Mouse (Mus musculus) G1E (cell line): ENCODE data around the gene Selenov. TPM values are rescaled to one million over a fixed set of nuclear protein-coding genes. Genes with fewer than 3 reads are reported as not detected.
A peak's percentile ranks its signal among the peaks of the same experiment; 100 is the strongest.
"Not testable (repeated sequence)": the region's sequence is repeated elsewhere in the genome, so short reads cannot be mapped to it uniquely, and the experiment has no call there.

Source experiments
- ATAC-seq: 2 replicates; pipeline ENCODE4 v1.8.0; 2016; ENCODE audit warnings: mild to moderate bottlenecking; ENCODE audit not compliant: insufficient number of reproducible peaks, poor library complexity, low FRiP score, severe bottlenecking; ENCODE audit errors: extremely low read depth
- DNase-seq: peaks from one replicate; pipeline ENCODE4 v3.0.0; 2012; ENCODE audit warnings: low spot score
- H3K27me3 ChIP-seq: 2 replicates; pipeline ENCODE4 v1.6.1; 2012; ENCODE audit warnings: mild to moderate bottlenecking, low read length, inconsistent platforms; ENCODE audit not compliant: insufficient read depth
- H3K36me3 ChIP-seq: replicated peaks from 2 replicates; pipeline ENCODE3; 2012; ENCODE audit warnings: mild to moderate bottlenecking, inconsistent platforms
- H3K4me1 ChIP-seq: 2 replicates; pipeline ENCODE4 v1.6.1; 2012; ENCODE audit warnings: low read depth, low read length, inconsistent platforms, mixed read lengths; ENCODE audit not compliant: insufficient read depth
- H3K4me3 ChIP-seq: 2 replicates; pipeline ENCODE4 v1.5.1; 2012; ENCODE audit warnings: low read depth, mild to moderate bottlenecking, inconsistent platforms, low read length, moderate library complexity, mixed read lengths
- H3K9me3 ChIP-seq: replicated peaks from 2 replicates; pipeline ENCODE4 v1.6.1; 2012; ENCODE audit warnings: inconsistent platforms
- CTCF ChIP-seq: IDR thresholded peaks from 2 replicates; pipeline ENCODE4 v1.5.1; 2012; ENCODE audit warnings: low read depth, low read length, inconsistent platforms, mixed read lengths
- GATA1 ChIP-seq: IDR thresholded peaks from 2 replicates; pipeline ENCODE4 v1.6.1; 2012; ENCODE audit warnings: borderline replicate concordance, low read length, inconsistent platforms, mixed read lengths
- GATA2 ChIP-seq: IDR thresholded peaks from 2 replicates; pipeline ENCODE4 v1.6.1; 2012; ENCODE audit warnings: low read depth, low read length, inconsistent platforms, borderline replicate concordance
- POLR2AphosphoS5 ChIP-seq: IDR thresholded peaks from 2 replicates; pipeline ENCODE4 v1.6.1; 2012; ENCODE audit warnings: low read depth, low read length, inconsistent platforms; ENCODE audit not compliant: insufficient replicate concordance
- TAL1 ChIP-seq: conservative IDR thresholded peaks from 2 replicates; pipeline ENCODE4 v1.6.1; 2012; ENCODE audit warnings: low read depth, low read length, inconsistent platforms, mixed read lengths
- polyA plus RNA-seq: library from polyadenylated mRNA; stranded (reverse); fragments of >175 nt; gene quantifications from 2 replicates; pipeline ENCODE4 v1.2.3, GENCODE M21; 2012
- total RNA-seq, 2 experiments: library from RNA; stranded (forward) in 1 of 2; stranded (reverse) in 1 of 2; fragments of 200-1000 nt in 1 of 2; fragments of >200 nt in 1 of 2; fragmentation: Nextera tagmentation in 1 of 2; gene quantifications; 2 replicates each; pipeline ENCODE4 v1.2.3; 2014 to 2017

Gene Selenov
- total and polyA plus RNA-seq, 3 experiments = not detected

DNA sequence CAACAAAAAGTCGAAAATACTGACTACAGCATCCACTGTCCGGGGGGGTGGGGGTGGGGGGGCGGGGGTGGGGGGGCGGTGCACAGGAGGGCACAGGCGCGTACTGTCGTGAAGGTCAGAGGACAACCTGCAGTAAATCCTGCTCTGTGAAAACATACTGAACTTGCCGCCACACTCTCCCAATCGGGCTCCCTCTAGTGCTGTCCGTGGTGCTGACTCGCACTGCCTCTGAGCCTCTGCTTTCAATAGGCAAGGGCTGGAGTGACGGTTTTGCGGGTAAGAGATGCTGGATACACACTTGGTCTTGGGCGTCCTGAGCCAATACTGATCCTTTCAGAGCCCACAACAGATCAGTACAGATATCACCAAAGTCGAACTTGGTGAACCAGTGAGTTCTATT lies 27.2 kb downstream of the Selenov start:
- no peak overlapping the region for H3K4me3 ChIP-seq
- H3K4me1 ChIP-seq = peaks cover 15% of the 10 kb centered on the region
- no peak for TF ChIP-seq GATA1
- TF ChIP-seq TAL1 = no peak
- no peak for TF ChIP-seq CTCF
- TF ChIP-seq GATA2 = no peak
- DNase-seq = peak; percentile 73
- peak; percentile 68 for ATAC-seq
- H3K9me3 ChIP-seq = no peaks in the 10 kb centered on the region
- peaks cover 13% of the 10 kb centered on the region for H3K27me3 ChIP-seq
- no peaks in the 10 kb centered on the region for H3K36me3 ChIP-seq

DNA sequence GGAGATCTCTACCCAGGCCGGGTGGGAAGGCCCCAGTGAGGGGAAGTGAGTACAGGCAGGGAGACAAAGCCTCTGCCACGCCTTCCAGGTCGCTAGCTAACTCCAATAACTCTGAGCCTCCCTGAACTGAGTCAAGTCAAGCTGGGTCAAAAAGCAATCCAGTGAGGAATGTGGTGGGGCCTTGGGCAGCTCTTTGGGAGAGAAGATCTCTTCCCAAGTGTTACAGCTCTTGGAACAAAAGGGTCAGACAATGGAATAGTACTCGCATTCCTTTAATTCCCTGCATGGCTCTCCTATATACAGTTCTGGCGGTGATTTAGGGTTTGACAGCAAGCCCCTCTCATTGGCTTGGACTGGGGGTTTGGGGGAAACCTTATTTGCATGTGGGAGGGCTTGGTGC lies 28.1 kb downstream of the Selenov start:
- Histone ChIP-seq H3K27me3 (peaks cover 13% of the 10 kb centered on the region), H3K4me1 (peaks cover 14% of the 10 kb centered on the region), H3K4me3 (no peak overlapping the region), H3K9me3 (no peaks in the 10 kb centered on the region), H3K36me3 (no peaks in the 10 kb centered on the region)
- TF ChIP-seq GATA2 (no peak), TAL1 (no peak), POLR2AphosphoS5 (no peak), CTCF (no peak), GATA1 (no peak)
- DNase-seq (no peak), ATAC-seq (no peak)

DNA sequence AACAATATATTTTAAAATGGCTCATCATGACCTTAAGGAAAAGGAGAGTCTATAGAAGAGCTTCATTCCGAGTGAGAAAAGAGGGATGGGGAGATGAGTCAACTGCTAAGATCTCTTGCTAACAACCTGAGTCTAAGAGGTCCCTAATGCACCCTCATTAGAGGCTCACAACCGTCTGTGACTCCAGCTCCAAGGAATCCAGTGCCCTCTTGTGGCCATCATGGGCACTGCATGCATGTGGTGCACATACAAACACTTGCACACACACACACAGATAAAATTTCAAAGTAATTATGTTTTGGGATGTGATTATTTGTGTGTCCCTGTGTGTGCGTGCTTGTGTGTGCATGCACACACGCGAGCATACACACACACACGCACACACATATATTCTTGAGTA lies 35.5 kb downstream of the Selenov start:
- peaks cover 15% of the 10 kb centered on the region for H3K4me1 ChIP-seq
- TF ChIP-seq CTCF (peak; percentile 50; the same call in 1 of the 2 replicates), GATA1 (no peak)
- peaks cover 9% of the 10 kb centered on the region for H3K9me3 ChIP-seq
- no peaks in the 10 kb centered on the region for H3K36me3 ChIP-seq
- no peak for ATAC-seq
- no peak for DNase-seq
- H3K4me3 ChIP-seq = no peak overlapping the region
- no peaks in the 10 kb centered on the region for H3K27me3 ChIP-seq

DNA sequence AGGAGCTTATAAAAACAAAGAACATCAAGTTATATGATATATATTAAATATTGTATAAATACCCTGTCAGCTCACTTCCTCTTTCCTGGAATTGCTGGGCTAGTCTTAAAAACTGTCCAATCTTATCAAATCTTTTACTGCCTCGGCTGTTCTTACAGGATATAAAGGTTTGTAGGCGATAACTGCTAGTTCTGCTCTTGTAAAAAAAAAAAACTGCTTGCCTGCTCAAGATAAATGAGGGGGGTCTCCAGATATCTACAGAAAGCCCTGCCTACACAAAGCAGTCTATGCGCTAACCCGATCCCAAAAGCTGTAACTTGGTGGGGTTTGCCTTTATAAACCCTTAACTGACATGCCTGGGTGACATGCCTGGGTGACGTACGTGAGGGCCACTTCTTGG lies 36.4 kb downstream of the Selenov start:
- Histone ChIP-seq H3K4me3 (no peak overlapping the region; the same call in 1 of the 2 replicates), H3K36me3 (no peaks in the 10 kb centered on the region), H3K9me3 (peaks cover 9% of the 10 kb centered on the region), H3K27me3 (no peaks in the 10 kb centered on the region), H3K4me1 (peaks cover 17% of the 10 kb centered on the region)
- TF ChIP-seq GATA2 (no peak), POLR2AphosphoS5 (no peak), GATA1 (no peak), CTCF (no peak), TAL1 (peak; percentile 52)
- ATAC-seq (peak; percentile 80), DNase-seq (peak; percentile 41)

DNA sequence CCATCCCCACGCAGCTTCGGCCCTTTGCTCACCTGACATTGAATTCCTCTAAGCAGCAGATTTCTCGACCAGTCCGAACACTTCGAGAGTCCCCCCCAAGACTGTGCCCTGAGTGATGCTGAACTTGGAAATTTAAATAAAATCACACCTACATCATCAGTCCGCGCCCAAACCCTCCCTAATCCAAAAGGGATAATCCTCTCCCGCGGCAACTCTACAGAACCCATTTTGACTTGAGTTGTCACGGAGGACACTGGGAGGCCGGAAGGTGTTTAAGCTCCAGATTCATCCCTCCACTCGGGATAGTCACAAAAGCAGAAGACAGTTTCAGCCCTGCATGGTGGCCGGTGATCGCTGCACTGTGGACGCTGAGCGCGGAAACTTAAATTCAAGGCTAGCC lies 39.0 kb downstream of the Selenov start:
- no peak for ATAC-seq
- no peak for DNase-seq
- Histone ChIP-seq H3K9me3 (peaks cover 13% of the 10 kb centered on the region), H3K4me3 (no peak overlapping the region), H3K36me3 (no peaks in the 10 kb centered on the region), H3K27me3 (no peaks in the 10 kb centered on the region), H3K4me1 (peaks cover 17% of the 10 kb centered on the region)
- TF ChIP-seq GATA2 (no peak), GATA1 (no peak), TAL1 (no peak), POLR2AphosphoS5 (no peak), CTCF (no peak)

DNA sequence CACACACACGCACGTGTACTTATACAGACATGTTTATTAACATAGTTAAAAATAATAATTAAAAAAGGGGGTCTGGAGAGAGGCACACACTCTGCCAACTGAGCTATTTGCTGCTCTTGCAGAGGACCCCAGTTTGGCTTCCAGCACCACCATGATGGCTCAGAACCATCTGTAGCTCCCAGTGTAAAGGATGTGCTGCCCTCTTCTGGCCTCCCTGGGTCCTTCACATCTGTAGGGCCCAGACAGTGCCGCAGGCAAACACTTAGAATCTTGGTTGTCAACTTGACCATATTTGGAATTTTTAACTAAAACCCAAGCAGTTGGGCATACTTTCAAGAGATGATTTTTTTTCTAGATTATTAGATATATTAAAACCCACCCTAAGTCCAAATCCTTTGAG lies 42.0 kb downstream of the Selenov start:
- Histone ChIP-seq H3K27me3 (no peaks in the 10 kb centered on the region), H3K4me1 (peaks cover 8% of the 10 kb centered on the region), H3K4me3 (no peak overlapping the region), H3K36me3 (no peaks in the 10 kb centered on the region), H3K9me3 (peaks cover 9% of the 10 kb centered on the region; the same call in 1 of the 2 replicates)
- TF ChIP-seq GATA2 (no peak), CTCF (no peak), GATA1 (no peak), TAL1 (no peak), POLR2AphosphoS5 (no peak)
- DNase-seq (no peak), ATAC-seq (no peak)

DNA sequence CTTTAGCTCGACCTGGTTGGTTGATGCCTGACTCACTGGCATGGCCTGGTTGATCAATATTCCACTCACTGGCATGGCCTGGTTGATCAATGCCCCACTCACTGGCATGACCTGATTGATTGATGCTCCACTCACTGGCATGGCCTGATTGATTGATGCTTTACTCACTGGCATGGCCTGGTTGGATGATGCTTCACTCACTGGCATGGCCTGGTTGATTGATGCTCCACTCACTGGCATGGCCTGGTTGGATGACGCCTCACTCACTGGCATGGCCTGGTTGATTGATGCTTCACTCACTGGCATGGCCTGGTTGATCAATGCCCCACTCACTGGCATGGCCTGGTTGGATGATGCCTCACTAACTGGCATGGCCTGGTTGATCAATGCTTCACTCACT lies 47.0 kb downstream of the Selenov start:
- H3K4me3 ChIP-seq, ATAC-seq, DNase-seq, H3K4me1 ChIP-seq, H3K27me3 ChIP-seq, H3K36me3 ChIP-seq: not testable (repeated sequence)
- H3K9me3 ChIP-seq = peaks cover 11% of the 10 kb centered on the region; the same call in 1 of the 2 replicates

Other genes with a start within 250 kb of the Selenov start
- 140 and 154 TPM in 2 replicates for gene Psmc4, start 241.1 kb downstream of the Selenov start, total RNA-seq (2014; fragmentation: Nextera tagmentation)
- 175 and 188 TPM in 2 replicates for gene Psmc4, start 241.1 kb downstream of the Selenov start, total RNA-seq (2017)
- 96.9 and 123 TPM in 2 replicates for gene Psmc4, start 241.1 kb downstream of the Selenov start, polyA plus RNA-seq
- gene Fcgbp, start 219.9 kb downstream of the Selenov start, total RNA-seq (2014; fragmentation: Nextera tagmentation) = not detected in 2 replicates
- gene Fcgbp, start 219.9 kb downstream of the Selenov start, total RNA-seq (2017) = 0.06 and 0.27 TPM in 2 replicates
- gene Fcgbp, start 219.9 kb downstream of the Selenov start, polyA plus RNA-seq = not detected in 2 replicates
- not detected in 2 replicates for gene 9530053A07Rik, start 161.7 kb downstream of the Selenov start, total RNA-seq (2014; fragmentation: Nextera tagmentation)
- gene 9530053A07Rik, start 161.7 kb downstream of the Selenov start, total RNA-seq (2017) = 0.12 and 0.22 TPM in 2 replicates
- not detected in 2 replicates for gene 9530053A07Rik, start 161.7 kb downstream of the Selenov start, polyA plus RNA-seq
- gene Fbl, start 121.5 kb downstream of the Selenov start, total RNA-seq (2014; fragmentation: Nextera tagmentation) = 71.4 and 78.3 TPM in 2 replicates
- gene Fbl, start 121.5 kb downstream of the Selenov start, total RNA-seq (2017) = 122 and 148 TPM in 2 replicates
- 585 and 591 TPM in 2 replicates for gene Fbl, start 121.5 kb downstream of the Selenov start, polyA plus RNA-seq
- 17.5 and 24.8 TPM in 2 replicates for gene Dyrk1b, start 111.7 kb downstream of the Selenov start, total RNA-seq (2014; fragmentation: Nextera tagmentation)
- gene Dyrk1b, start 111.7 kb downstream of the Selenov start, total RNA-seq (2017) = 7.0 and 7.3 TPM in 2 replicates
- gene Dyrk1b, start 111.7 kb downstream of the Selenov start, polyA plus RNA-seq = 43.3 and 47.9 TPM in 2 replicates
- gene Eid2, start 23.3 kb downstream of the Selenov start, total RNA-seq (2014; fragmentation: Nextera tagmentation) = 18.0 and 23.5 TPM in 2 replicates
- gene Eid2, start 23.3 kb downstream of the Selenov start, total RNA-seq (2017) = 23.5 and 25.1 TPM in 2 replicates
- 51.7 and 73.7 TPM in 2 replicates for gene Eid2, start 23.3 kb downstream of the Selenov start, polyA plus RNA-seq
- gene Eid2b, start 13.4 kb downstream of the Selenov start, total RNA-seq (2014; fragmentation: Nextera tagmentation) = 7.3 and 8.9 TPM in 2 replicates
- gene Eid2b, start 13.4 kb downstream of the Selenov start, total RNA-seq (2017) = 5.4 and 6.3 TPM in 2 replicates
- gene Eid2b, start 13.4 kb downstream of the Selenov start, polyA plus RNA-seq = 17.6 and 20.9 TPM in 2 replicates
- gene Dll3, start 11.1 kb upstream of the Selenov start, total RNA-seq (2014; fragmentation: Nextera tagmentation) = 1.2 TPM in 1 of 2 replicates, not detected in the other
- 0.49 TPM in 1 of 2 replicates, not detected in the other for gene Dll3, start 11.1 kb upstream of the Selenov start, total RNA-seq (2017)
- 0.23 and 0.25 TPM in 2 replicates for gene Dll3, start 11.1 kb upstream of the Selenov start, polyA plus RNA-seq
- gene Timm50, start 20.9 kb upstream of the Selenov start, total RNA-seq (2014; fragmentation: Nextera tagmentation) = 107 and 113 TPM in 2 replicates
- 58.3 and 73.9 TPM in 2 replicates for gene Timm50, start 20.9 kb upstream of the Selenov start, total RNA-seq (2017)
- 184 and 298 TPM in 2 replicates for gene Timm50, start 20.9 kb upstream of the Selenov start, polyA plus RNA-seq
- 80.5 and 97.7 TPM in 2 replicates for gene Supt5, start 47.6 kb upstream of the Selenov start, total RNA-seq (2014; fragmentation: Nextera tagmentation)
- 54.7 and 65.6 TPM in 2 replicates for gene Supt5, start 47.6 kb upstream of the Selenov start, total RNA-seq (2017)
- gene Supt5, start 47.6 kb upstream of the Selenov start, polyA plus RNA-seq = 123 and 148 TPM in 2 replicates
- 848 and 905 TPM in 2 replicates for gene Rps16, start 59.5 kb upstream of the Selenov start, total RNA-seq (2014; fragmentation: Nextera tagmentation)
- gene Rps16, start 59.5 kb upstream of the Selenov start, total RNA-seq (2017) = 900 and 1,212 TPM in 2 replicates
- gene Rps16, start 59.5 kb upstream of the Selenov start, polyA plus RNA-seq = 1,941 and 2,248 TPM in 2 replicates
- 2.9 and 5.2 TPM in 2 replicates for gene Plekhg2, start 81.4 kb upstream of the Selenov start, total RNA-seq (2014; fragmentation: Nextera tagmentation)
- 1.7 and 3.4 TPM in 2 replicates for gene Plekhg2, start 81.4 kb upstream of the Selenov start, total RNA-seq (2017)
- gene Plekhg2, start 81.4 kb upstream of the Selenov start, polyA plus RNA-seq = 8.0 and 8.2 TPM in 2 replicates
- 39.0 and 42.8 TPM in 2 replicates for gene Zfp36, start 89.1 kb upstream of the Selenov start, total RNA-seq (2014; fragmentation: Nextera tagmentation)
- 20.4 and 21.3 TPM in 2 replicates for gene Zfp36, start 89.1 kb upstream of the Selenov start, total RNA-seq (2017)
- gene Zfp36, start 89.1 kb upstream of the Selenov start, polyA plus RNA-seq = 25.5 and 28.3 TPM in 2 replicates
- gene Med29, start 101.5 kb upstream of the Selenov start, total RNA-seq (2014; fragmentation: Nextera tagmentation) = 15.4 and 21.9 TPM in 2 replicates
- 17.7 and 21.0 TPM in 2 replicates for gene Med29, start 101.5 kb upstream of the Selenov start, total RNA-seq (2017)
- gene Med29, start 101.5 kb upstream of the Selenov start, polyA plus RNA-seq = 11.2 and 14.8 TPM in 2 replicates
- gene Paf1, start 101.8 kb upstream of the Selenov start, total RNA-seq (2014; fragmentation: Nextera tagmentation) = 66.6 and 68.5 TPM in 2 replicates
- 69.1 and 96.2 TPM in 2 replicates for gene Paf1, start 101.8 kb upstream of the Selenov start, total RNA-seq (2017)
- 103 and 170 TPM in 2 replicates for gene Paf1, start 101.8 kb upstream of the Selenov start, polyA plus RNA-seq
- gene Gmfg, start 146.3 kb upstream of the Selenov start, total RNA-seq (2014; fragmentation: Nextera tagmentation) = 38.5 and 40.1 TPM in 2 replicates
- gene Gmfg, start 146.3 kb upstream of the Selenov start, total RNA-seq (2017) = 249 and 272 TPM in 2 replicates
- 7.9 and 8.4 TPM in 2 replicates for gene Gmfg, start 146.3 kb upstream of the Selenov start, polyA plus RNA-seq
- not detected in 2 replicates for gene Lrfn1, start 160.8 kb upstream of the Selenov start, total RNA-seq (2014; fragmentation: Nextera tagmentation)
- 0.11 TPM in 1 of 2 replicates, not detected in the other for gene Lrfn1, start 160.8 kb upstream of the Selenov start, total RNA-seq (2017)
- gene Lrfn1, start 160.8 kb upstream of the Selenov start, polyA plus RNA-seq = 0.02 and 0.03 TPM in 2 replicates
- not detected in 2 replicates for gene Ifnl2, start 219.3 kb upstream of the Selenov start, total RNA-seq (2014; fragmentation: Nextera tagmentation)
- 0.27 TPM in 1 of 2 replicates, not detected in the other for gene Ifnl2, start 219.3 kb upstream of the Selenov start, total RNA-seq (2017)
- not detected in 2 replicates for gene Ifnl2, start 219.3 kb upstream of the Selenov start, polyA plus RNA-seq
- gene Ifnl3, start 231.7 kb upstream of the Selenov start, total RNA-seq (2014; fragmentation: Nextera tagmentation) = not detected in 2 replicates
- gene Ifnl3, start 231.7 kb upstream of the Selenov start, total RNA-seq (2017) = not detected in 2 replicates
- gene Ifnl3, start 231.7 kb upstream of the Selenov start, polyA plus RNA-seq = not detected in 2 replicates
- not detected in 2 replicates for gene Sycn, start 249.7 kb upstream of the Selenov start, total RNA-seq (2014; fragmentation: Nextera tagmentation)
- not detected in 2 replicates for gene Sycn, start 249.7 kb upstream of the Selenov start, total RNA-seq (2017)
- gene Sycn, start 249.7 kb upstream of the Selenov start, polyA plus RNA-seq = not detected in 2 replicates